ENCODE assay signal across 8 mouse cellular contexts in genomic region chr12:52097049-52097649, GRCm38 (mm10). TPM values are rescaled to one million over a fixed set of nuclear protein-coding genes. Genes with fewer than 3 reads are reported as not detected.
DNase-seq lines count a peak whose midpoint lies in the region; ATAC-seq and TF ChIP-seq lines count a peak whose summit lies in the region.

No protein-coding gene starts in this region.

- no peak for TF ChIP-seq CTCF in Patski (IDR thresholded peaks at IDR 0.05)

- no peaks in the 10 kb centered on the region for H3K27me3 ChIP-seq in heart, embryonic 13.5 days (replicated peaks)
- peaks cover 6% of the 10 kb centered on the region for H3K27me3 ChIP-seq in Patski
- no peaks in the 10 kb centered on the region for H3K27me3 ChIP-seq in hindbrain, embryonic 11.5 days (ENCODE audit: control insufficient read depth, insufficient read depth, low read length)
- H3K27me3 ChIP-seq in midbrain, embryonic 11.5 days (ENCODE audit: control insufficient read depth, insufficient read depth, low read length) = no peaks in the 10 kb centered on the region

- H3K9ac ChIP-seq in heart, embryonic 13.5 days = no peak overlapping the region; the same call in 1 of the 2 replicates
- H3K9ac ChIP-seq in hindbrain, embryonic 11.5 days (ENCODE audit: low read depth, low read length) = no peak overlapping the region; the same call in 1 of the 2 replicates
- no peak overlapping the region; the same call in 1 of the 2 replicates for H3K9ac ChIP-seq in midbrain, embryonic 11.5 days (ENCODE audit: low read length)

- CTCF ChIA-PET in Patski (lab: Charles Lee) = no interaction called here

- ATAC-seq in heart, embryonic 13.5 days (ENCODE audit: extremely low read depth, insufficient number of reproducible peaks, low FRiP score, low TSS enrichment) = no peak
- peak; percentile 47 for ATAC-seq in Patski
- ATAC-seq in hindbrain, embryonic 11.5 days (ENCODE audit: low FRiP score) = peak; percentile 80
- peak; percentile 74 for ATAC-seq in midbrain, embryonic 11.5 days (ENCODE audit: low FRiP score)

- H3K27ac ChIP-seq in heart, embryonic 13.5 days (replicated peaks) = no peak overlapping the region
- no peak overlapping the region for H3K27ac ChIP-seq in hindbrain, embryonic 11.5 days (ENCODE audit: low read depth, low read length)
- H3K27ac ChIP-seq in midbrain, embryonic 11.5 days (ENCODE audit: low read depth, low read length) = no peak overlapping the region

- no peak for DNase-seq in heart, postnatal 4 days
- no peak for DNase-seq in Patski (ENCODE audit: low read depth, low spot score)
- DNase-seq in hindbrain, embryonic 11.5 days (ENCODE audit: low spot score) = no peak
- no peak for DNase-seq in midbrain, embryonic 11.5 days (ENCODE audit: low spot score, missing footprints)
- no peak for DNase-seq in adrenal gland, adult 18-20 months (ENCODE audit: low spot score in 2 of 2)
- no peak for DNase-seq in natural killer cell, adult 2 months (ENCODE audit: low spot score in 2 of 2)
- DNase-seq in urinary bladder, postnatal 10 days (ENCODE audit: low spot score) = no peak

- no peaks in the 10 kb centered on the region for H3K36me3 ChIP-seq in heart, embryonic 13.5 days
- no peaks in the 10 kb centered on the region for H3K36me3 ChIP-seq in hindbrain, embryonic 11.5 days (ENCODE audit: control insufficient read depth, insufficient read depth, low read length)
- H3K36me3 ChIP-seq in midbrain, embryonic 11.5 days (ENCODE audit: control insufficient read depth, insufficient read depth, low read length) = no peaks in the 10 kb centered on the region

- peak overlapping the region; percentile 73 for H3K4me2 ChIP-seq in heart, embryonic 13.5 days
- no peak overlapping the region for H3K4me2 ChIP-seq in hindbrain, embryonic 11.5 days (replicated peaks; ENCODE audit: low read depth, low read length)
- peak overlapping the region; percentile 50; the same call in 1 of the 2 replicates for H3K4me2 ChIP-seq in midbrain, embryonic 11.5 days

- POLR2A ChIA-PET in Patski (lab: Charles Lee) = no interaction called here

- in situ Hi-C loops in Patski (cut with MboI; ENCODE audit: low pct_unique_long_range_greater_than_20kb) = no loop called here

- H3K4me1 ChIP-seq in heart, embryonic 13.5 days = peaks cover 11% of the 10 kb centered on the region
- no peaks in the 10 kb centered on the region for H3K4me1 ChIP-seq in hindbrain, embryonic 11.5 days (replicated peaks; ENCODE audit: control insufficient read depth, insufficient read depth, low read length)
- H3K4me1 ChIP-seq in midbrain, embryonic 11.5 days (ENCODE audit: control insufficient read depth, insufficient read depth, low read length) = no peaks in the 10 kb centered on the region

- peak overlapping the region; percentile 93 for H3K4me3 ChIP-seq in heart, embryonic 13.5 days
- H3K4me3 ChIP-seq in hindbrain, embryonic 11.5 days (ENCODE audit: low read depth, low read length) = peak overlapping the region; percentile 80
- peak overlapping the region; percentile 85 for H3K4me3 ChIP-seq in midbrain, embryonic 11.5 days (ENCODE audit: low read depth, low read length)

- H3K9me3 ChIP-seq in heart, embryonic 13.5 days = no peaks in the 10 kb centered on the region
- no peaks in the 10 kb centered on the region for H3K9me3 ChIP-seq in hindbrain, embryonic 11.5 days (ENCODE audit: control insufficient read depth, low read length)
- H3K9me3 ChIP-seq in midbrain, embryonic 11.5 days (ENCODE audit: control insufficient read depth, low read length) = no peaks in the 10 kb centered on the region

- 68% methylated on average over 13 of the region's 13 CpGs for WGBS in heart, embryonic 13.5 days
- 75% methylated on average over 13 of the region's 13 CpGs for WGBS in hindbrain, embryonic 11.5 days
- 73% methylated on average over 13 of the region's 13 CpGs for WGBS in midbrain, embryonic 11.5 days

RNA-seq across cellular contexts. Expression of gene Nubpl, which starts 0.4 kb away (rescaled TPM):
- polyA plus RNA-seq in heart, embryonic 13.5 days (2015; fragmentation: Nextera tagmentation; extraction: Ambion mirVana) = 9.4 and 10.0 TPM in 2 replicates
- 1 to 10 TPM; 6.4 to 6.8 TPM for total RNA-seq in heart, postnatal 4 days (2021)
- 6.3 TPM for polyA plus RNA-seq in Patski (2021)
- polyA plus RNA-seq in hindbrain, embryonic 11.5 days (2014; fragmentation: Nextera tagmentation; extraction: Ambion mirVana) = 11.4 TPM in 2 replicates
- polyA plus RNA-seq in midbrain, embryonic 11.5 days (2014; fragmentation: Nextera tagmentation; extraction: Ambion mirVana) = 12.6 and 14.2 TPM in 2 replicates
- total RNA-seq in adrenal gland, adult 18-20 months (2021) = 10 to 100 TPM; 10.5 to 12.1 TPM
